Mouse (Mus musculus): ENCODE measurements around the gene Misp. TPM values are rescaled to one million over a fixed set of nuclear protein-coding genes. Genes with fewer than 3 reads are reported as not detected.

The Misp gene
- polyA plus RNA-seq, 1 experiment, result 4.0 TPM

DNA sequence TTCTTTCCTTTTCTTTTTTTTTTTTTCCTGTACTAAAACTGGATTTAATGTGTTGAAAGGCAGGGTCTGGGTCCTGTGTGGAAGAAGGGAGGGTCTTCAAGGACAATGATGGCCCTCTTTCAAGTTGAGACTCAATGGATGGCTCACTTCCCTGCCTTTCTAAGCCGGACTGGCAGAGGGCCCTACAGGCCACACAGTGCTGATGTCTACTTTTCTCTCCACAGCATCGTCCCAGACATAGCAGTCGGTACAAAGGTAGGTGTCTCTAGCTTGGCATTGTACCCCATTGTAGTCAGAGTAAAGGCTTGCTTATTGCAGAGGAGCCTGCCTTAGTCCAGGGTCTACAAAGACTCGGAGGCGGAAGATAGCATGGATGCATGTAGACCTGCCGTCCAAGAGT lies 35.5 kb downstream of the Misp start:
- peaks cover 46% of the 10 kb centered on the region for H3K36me3 ChIP-seq (ENCODE audit: control insufficient read depth, insufficient read depth, low read length, poor library complexity, severe bottlenecking)
- no peaks in the 10 kb centered on the region for H3K27me3 ChIP-seq (ENCODE audit: control insufficient read depth, insufficient read depth, low read length, poor library complexity, severe bottlenecking)
- peak overlapping the region; percentile 93 for H3K9ac ChIP-seq (ENCODE audit: low read depth, poor library complexity, severe bottlenecking)
- H3K4me3 ChIP-seq (ENCODE audit: low read depth, low read length), result peak overlapping the region; percentile 60
- no peaks in the 10 kb centered on the region for H3K9me3 ChIP-seq (replicated peaks; ENCODE audit: control insufficient read depth, insufficient read depth, low read length, poor library complexity, severe bottlenecking)
- H3K4me1 ChIP-seq (ENCODE audit: control insufficient read depth, insufficient read depth, low read length), result peaks cover 5% of the 10 kb centered on the region
- TF ChIP-seq EP300 (IDR thresholded peaks at IDR 0.05; ENCODE audit: insufficient read depth, low read depth, low read length) (no peak), CTCF (IDR thresholded peaks at IDR 0.05; ENCODE audit: low read depth, low read length) (no peak), POLR2A (IDR thresholded peaks at IDR 0.05; ENCODE audit: insufficient read depth, low read length) (no peak)
- H3K27ac ChIP-seq (ENCODE audit: insufficient read depth, low read length), result no peak overlapping the region

DNA sequence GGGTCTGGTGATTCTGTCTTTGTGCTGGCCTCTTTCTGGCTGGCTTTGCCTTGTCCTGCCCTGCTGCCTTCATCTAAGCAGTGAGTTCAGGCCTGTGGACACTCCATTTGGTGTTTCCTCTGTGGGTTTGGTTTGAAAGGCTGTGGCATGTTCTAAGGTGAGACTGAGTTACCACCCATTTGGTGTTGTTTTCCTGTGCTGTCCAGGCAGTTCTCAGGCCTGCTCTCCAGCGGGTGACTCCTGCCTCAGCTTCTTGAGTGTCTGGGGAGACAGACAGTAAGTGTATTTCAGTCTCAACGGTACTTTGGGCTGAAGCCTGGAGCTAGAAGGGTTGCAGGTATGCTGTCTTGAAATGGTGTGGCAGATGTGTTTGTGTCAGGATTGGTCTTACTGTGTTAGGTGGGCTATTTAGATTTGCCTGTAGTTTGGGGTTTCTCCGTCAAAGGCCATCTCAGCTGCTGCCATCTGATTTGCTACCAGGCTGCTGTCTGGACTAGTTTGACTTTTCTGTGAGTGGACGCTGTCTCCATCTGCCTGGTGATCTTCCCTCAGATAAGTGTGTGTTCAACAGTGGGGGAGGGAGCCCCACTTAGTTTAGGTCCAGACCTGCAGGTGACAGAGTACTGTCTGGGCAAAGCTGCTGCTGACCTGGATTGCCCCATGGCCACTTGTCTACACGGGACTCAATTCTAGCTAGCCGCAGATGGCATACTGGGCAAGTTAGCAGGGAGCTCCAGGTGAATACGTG lies 36.1 kb downstream of the Misp start:
- TF ChIP-seq CTCF (IDR thresholded peaks at IDR 0.05; ENCODE audit: low read depth, low read length) (no peak), EP300 (IDR thresholded peaks at IDR 0.05; ENCODE audit: insufficient read depth, low read depth, low read length) (no peak), POLR2A (IDR thresholded peaks at IDR 0.05; ENCODE audit: insufficient read depth, low read length) (no peak)
- Histone ChIP-seq H3K9me3 (replicated peaks; ENCODE audit: control insufficient read depth, insufficient read depth, low read length, poor library complexity, severe bottlenecking) (no peaks in the 10 kb centered on the region), H3K36me3 (ENCODE audit: control insufficient read depth, insufficient read depth, low read length, poor library complexity, severe bottlenecking) (peaks cover 51% of the 10 kb centered on the region), H3K9ac (ENCODE audit: low read depth, poor library complexity, severe bottlenecking) (peak overlapping the region; percentile 93), H3K4me3 (ENCODE audit: low read depth, low read length) (peak overlapping the region; percentile 60), H3K27ac (ENCODE audit: insufficient read depth, low read length) (no peak overlapping the region), H3K4me1 (ENCODE audit: control insufficient read depth, insufficient read depth, low read length) (peaks cover 5% of the 10 kb centered on the region), H3K27me3 (ENCODE audit: control insufficient read depth, insufficient read depth, low read length, poor library complexity, severe bottlenecking) (no peaks in the 10 kb centered on the region)

GRCm38 (mm10) chr10:79857452-79857811 lies 36.6 kb downstream of the Misp start:
- Histone ChIP-seq H3K9me3 (replicated peaks; ENCODE audit: control insufficient read depth, insufficient read depth, low read length, poor library complexity, severe bottlenecking) (no peaks in the 10 kb centered on the region), H3K36me3 (ENCODE audit: control insufficient read depth, insufficient read depth, low read length, poor library complexity, severe bottlenecking) (peaks cover 57% of the 10 kb centered on the region), H3K27ac (ENCODE audit: insufficient read depth, low read length) (0 out of 2 replicates have a peak overlapping the region, but pooled peaks have one; percentile 9), H3K4me1 (ENCODE audit: control insufficient read depth, insufficient read depth, low read length) (peaks cover 5% of the 10 kb centered on the region), H3K4me3 (ENCODE audit: low read depth, low read length) (peak overlapping the region; percentile 60; the same call in 1 of the 2 replicates), H3K9ac (ENCODE audit: low read depth, poor library complexity, severe bottlenecking) (peak overlapping the region; percentile 93; the same call in 1 of the 2 replicates), H3K27me3 (ENCODE audit: control insufficient read depth, insufficient read depth, low read length, poor library complexity, severe bottlenecking) (no peaks in the 10 kb centered on the region)
- no peak for TF ChIP-seq CTCF (IDR thresholded peaks at IDR 0.05; ENCODE audit: low read depth, low read length)
- no peak for TF ChIP-seq EP300 (IDR thresholded peaks at IDR 0.05; ENCODE audit: insufficient read depth, low read depth, low read length)
- TF ChIP-seq POLR2A (IDR thresholded peaks at IDR 0.05; ENCODE audit: insufficient read depth, low read length), result no peak

DNA sequence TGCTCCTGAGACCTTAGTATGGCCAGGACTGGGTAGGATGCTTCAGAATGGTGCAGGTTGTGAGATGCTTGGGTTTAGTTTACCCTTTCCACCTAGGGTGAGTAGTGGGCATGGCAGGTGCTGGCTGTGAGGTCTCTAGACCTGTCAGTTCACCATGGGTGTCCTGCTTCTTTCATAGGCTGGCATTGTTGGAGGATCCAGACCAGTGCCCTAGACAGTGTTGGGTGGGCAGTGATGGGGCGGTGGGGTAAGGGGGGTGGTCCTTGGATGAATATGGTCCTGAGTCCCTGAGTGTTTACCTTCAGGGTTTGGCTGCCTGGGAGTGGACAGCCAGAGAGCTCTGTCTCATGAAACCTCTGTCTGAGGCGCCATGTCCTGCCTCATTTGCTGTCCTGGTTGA lies 37.1 kb downstream of the Misp start:
- TF ChIP-seq POLR2A (IDR thresholded peaks at IDR 0.05; ENCODE audit: insufficient read depth, low read length), result no peak
- TF ChIP-seq EP300 (IDR thresholded peaks at IDR 0.05; ENCODE audit: insufficient read depth, low read depth, low read length), result no peak
- TF ChIP-seq CTCF (IDR thresholded peaks at IDR 0.05; ENCODE audit: low read depth, low read length), result no peak
- Histone ChIP-seq H3K4me3 (ENCODE audit: low read depth, low read length) (no peak overlapping the region), H3K27ac (ENCODE audit: insufficient read depth, low read length) (0 out of 2 replicates have a peak overlapping the region, but pooled peaks have one; percentile 9), H3K4me1 (ENCODE audit: control insufficient read depth, insufficient read depth, low read length) (peaks cover 5% of the 10 kb centered on the region), H3K9ac (ENCODE audit: low read depth, poor library complexity, severe bottlenecking) (peak overlapping the region; percentile 93; the same call in 1 of the 2 replicates), H3K27me3 (ENCODE audit: control insufficient read depth, insufficient read depth, low read length, poor library complexity, severe bottlenecking) (no peaks in the 10 kb centered on the region), H3K9me3 (replicated peaks; ENCODE audit: control insufficient read depth, insufficient read depth, low read length, poor library complexity, severe bottlenecking) (no peaks in the 10 kb centered on the region), H3K36me3 (ENCODE audit: control insufficient read depth, insufficient read depth, low read length, poor library complexity, severe bottlenecking) (peaks cover 62% of the 10 kb centered on the region)

DNA sequence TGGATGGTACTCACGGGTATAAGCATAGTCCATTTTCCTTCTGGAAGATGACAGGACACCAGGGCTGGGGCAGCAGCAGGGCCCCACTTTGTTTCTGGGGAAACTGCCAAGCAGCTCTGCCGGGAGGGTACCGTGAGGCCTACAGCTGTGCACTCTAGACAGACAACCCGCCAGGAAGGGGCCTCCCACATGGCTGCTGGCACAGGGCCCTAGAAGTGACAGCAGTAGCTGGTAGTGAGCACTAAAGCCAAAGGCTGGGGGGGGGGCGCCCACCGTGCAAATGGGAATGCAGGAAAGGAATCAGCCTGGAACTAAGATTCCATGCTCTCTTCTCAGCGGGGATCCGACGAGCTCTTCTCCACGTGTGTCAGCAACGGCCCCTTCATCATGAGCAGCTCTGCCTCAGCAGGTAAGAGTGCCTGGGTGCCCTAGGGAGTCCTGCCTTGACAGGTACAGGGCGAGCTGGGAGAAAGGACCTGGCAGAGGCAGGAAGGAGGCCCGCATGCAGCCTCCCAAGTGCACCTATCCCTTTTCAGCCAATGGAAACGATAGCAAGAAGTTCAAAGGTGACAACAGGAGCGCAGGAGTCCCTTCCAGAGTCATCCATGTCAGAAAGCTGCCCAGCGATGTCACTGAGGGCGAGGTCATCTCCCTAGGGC lies 37.8 kb downstream of the Misp start:
- TF ChIP-seq CTCF (IDR thresholded peaks at IDR 0.05; ENCODE audit: low read depth, low read length) (no peak), POLR2A (IDR thresholded peaks at IDR 0.05; ENCODE audit: insufficient read depth, low read length) (no peak), EP300 (IDR thresholded peaks at IDR 0.05; ENCODE audit: insufficient read depth, low read depth, low read length) (no peak)
- Histone ChIP-seq H3K36me3 (ENCODE audit: control insufficient read depth, insufficient read depth, low read length, poor library complexity, severe bottlenecking) (peaks cover 65% of the 10 kb centered on the region), H3K9me3 (replicated peaks; ENCODE audit: control insufficient read depth, insufficient read depth, low read length, poor library complexity, severe bottlenecking) (no peaks in the 10 kb centered on the region), H3K4me1 (ENCODE audit: control insufficient read depth, insufficient read depth, low read length) (peaks cover 5% of the 10 kb centered on the region), H3K27ac (ENCODE audit: insufficient read depth, low read length) (no peak overlapping the region), H3K27me3 (ENCODE audit: control insufficient read depth, insufficient read depth, low read length, poor library complexity, severe bottlenecking) (no peaks in the 10 kb centered on the region), H3K9ac (ENCODE audit: low read depth, poor library complexity, severe bottlenecking) (no peak overlapping the region), H3K4me3 (ENCODE audit: low read depth, low read length) (no peak overlapping the region)

DNA sequence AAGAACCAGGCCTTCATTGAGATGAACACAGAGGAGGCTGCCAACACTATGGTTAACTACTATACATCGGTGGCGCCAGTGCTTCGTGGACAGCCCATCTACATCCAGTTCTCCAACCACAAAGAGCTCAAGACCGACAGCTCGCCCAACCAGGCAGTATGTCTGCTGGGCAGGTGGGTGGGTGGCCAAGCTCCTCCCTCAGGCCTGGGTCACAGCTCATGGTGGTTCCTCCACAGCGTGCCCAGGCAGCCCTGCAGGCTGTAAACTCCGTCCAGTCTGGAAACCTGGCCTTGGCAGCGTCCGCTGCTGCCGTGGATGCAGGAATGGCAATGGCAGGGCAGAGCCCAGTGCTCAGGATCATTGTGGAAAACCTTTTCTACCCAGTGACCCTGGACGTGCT lies 38.3 kb downstream of the Misp start:
- Histone ChIP-seq H3K36me3 (ENCODE audit: control insufficient read depth, insufficient read depth, low read length, poor library complexity, severe bottlenecking) (peaks cover 65% of the 10 kb centered on the region), H3K4me3 (ENCODE audit: low read depth, low read length) (no peak overlapping the region)

More for the DNA sequence above, 38.3 kb downstream of the Misp start:
- no peak overlapping the region for H3K27ac ChIP-seq (ENCODE audit: insufficient read depth, low read length)
- H3K4me1 ChIP-seq (ENCODE audit: control insufficient read depth, insufficient read depth, low read length), result peaks cover 5% of the 10 kb centered on the region
- no peaks in the 10 kb centered on the region for H3K27me3 ChIP-seq (ENCODE audit: control insufficient read depth, insufficient read depth, low read length, poor library complexity, severe bottlenecking)
- TF ChIP-seq EP300 (IDR thresholded peaks at IDR 0.05; ENCODE audit: insufficient read depth, low read depth, low read length) (no peak), POLR2A (IDR thresholded peaks at IDR 0.05; ENCODE audit: insufficient read depth, low read length) (no peak), CTCF (IDR thresholded peaks at IDR 0.05; ENCODE audit: low read depth, low read length) (no peak)
- H3K9me3 ChIP-seq (replicated peaks; ENCODE audit: control insufficient read depth, insufficient read depth, low read length, poor library complexity, severe bottlenecking), result no peaks in the 10 kb centered on the region
- no peak overlapping the region for H3K9ac ChIP-seq (ENCODE audit: low read depth, poor library complexity, severe bottlenecking)
